Mouse (Mus musculus): Measurements from ENCODE around the gene Nupr1l. TPM values are rescaled to one million over a fixed set of nuclear protein-coding genes. Genes with fewer than 3 reads are reported as not detected.
"Not testable (repeated sequence)": the region's sequence is repeated elsewhere in the genome, so short reads cannot be mapped to it uniquely, and the experiment has no call there.

Gene Nupr1l
- polyA plus RNA-seq, 1 experiment from 2014 or later: 2.9 TPM

- H3K4me1 ChIP-seq (ENCODE audit: control insufficient read depth, insufficient read depth, low read length); H3K27me3 ChIP-seq (ENCODE audit: control insufficient read depth, insufficient read depth, low read length); H3K9me3 ChIP-seq (ENCODE audit: control insufficient read depth, low read length); H3K36me3 ChIP-seq (ENCODE audit: control insufficient read depth, insufficient read depth, low read length): not testable (repeated sequence)
- WGBS: under 1% methylated on average over 32 of the region's 82 CpGs
- peak overlapping the region; percentile 86 for H3K4me3 ChIP-seq (ENCODE audit: low read depth, low read length)
- DNase-seq (ENCODE audit: low spot score): peak; percentile 48
- H3K27ac ChIP-seq (ENCODE audit: low read depth, low read length): 0 out of 2 replicates have a peak overlapping the region, but pooled peaks have one; percentile 21
- H3K4me2 ChIP-seq (ENCODE audit: low read depth): peak overlapping the region; percentile 76
- peak overlapping the region; percentile 75 for H3K9ac ChIP-seq (ENCODE audit: low read length)
- ATAC-seq (ENCODE audit: insufficient read depth, low FRiP score, low TSS enrichment): peak; percentile 62
These were observed 34.0 kb downstream of the Nupr1l start for GRCm38 (mm10) chr5:129942073-129942939.

- WGBS: 88% methylated on average over 1 of the region's 1 CpGs
- Histone ChIP-seq H3K4me2 (ENCODE audit: low read depth) (no peak overlapping the region), H3K9ac (ENCODE audit: low read length) (no peak overlapping the region), H3K27me3 (ENCODE audit: control insufficient read depth, insufficient read depth, low read length) (no peaks in the 10 kb centered on the region), H3K27ac (ENCODE audit: low read depth, low read length) (no peak overlapping the region), H3K36me3 (ENCODE audit: control insufficient read depth, insufficient read depth, low read length) (no peaks in the 10 kb centered on the region), H3K4me1 (ENCODE audit: control insufficient read depth, insufficient read depth, low read length) (peaks cover 3% of the 10 kb centered on the region; the same call in 1 of the 2 replicates), H3K9me3 (ENCODE audit: control insufficient read depth, low read length) (no peaks in the 10 kb centered on the region), H3K4me3 (ENCODE audit: low read depth, low read length) (no peak overlapping the region)
- ATAC-seq (ENCODE audit: insufficient read depth, low FRiP score, low TSS enrichment) (no peak), DNase-seq (ENCODE audit: low spot score) (no peak)
These were observed 35.1 kb downstream of the Nupr1l start for GRCm38 (mm10) chr5:129943402-129943801.

DNA sequence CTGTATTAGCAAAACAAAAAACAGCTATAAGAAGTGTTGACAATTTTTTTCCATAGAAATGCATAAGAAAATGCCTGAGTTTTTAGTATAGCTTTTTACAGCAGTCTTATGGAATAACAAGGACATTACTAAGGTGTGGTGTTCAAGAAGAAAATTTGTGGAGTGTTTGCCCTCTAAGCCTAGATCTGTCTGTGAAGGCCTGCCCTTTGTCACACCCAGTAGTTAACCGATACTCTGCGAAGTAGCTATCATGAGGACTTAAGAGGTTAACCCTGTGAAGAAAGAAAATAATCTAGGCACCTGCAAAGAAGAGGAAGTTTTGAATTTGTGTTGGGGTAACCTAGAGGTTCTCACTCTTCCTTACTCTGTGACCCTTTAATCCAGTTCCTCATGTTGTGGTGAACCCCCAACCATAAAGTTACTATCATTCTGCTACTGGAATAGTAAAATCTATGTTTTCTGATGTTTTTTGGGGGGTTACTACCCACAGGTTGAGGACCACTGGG, 39.2 kb downstream of the Nupr1l start:
- no peak overlapping the region for H3K27ac ChIP-seq (ENCODE audit: low read depth, low read length)
- H3K9ac ChIP-seq (ENCODE audit: low read length): no peak overlapping the region
- H3K36me3 ChIP-seq (ENCODE audit: control insufficient read depth, insufficient read depth, low read length): no peaks in the 10 kb centered on the region
- no peaks in the 10 kb centered on the region for H3K9me3 ChIP-seq (ENCODE audit: control insufficient read depth, low read length)
- no peak overlapping the region for H3K4me2 ChIP-seq (ENCODE audit: low read depth)
- H3K4me1 ChIP-seq (ENCODE audit: control insufficient read depth, insufficient read depth, low read length): peaks cover 3% of the 10 kb centered on the region; the same call in 1 of the 2 replicates
- 95% methylated on average over 2 of the region's 2 CpGs for WGBS
- no peak overlapping the region for H3K4me3 ChIP-seq (ENCODE audit: low read depth, low read length)
- ATAC-seq (ENCODE audit: insufficient read depth, low FRiP score, low TSS enrichment) (no peak), DNase-seq (ENCODE audit: low spot score) (no peak)
- H3K27me3 ChIP-seq (ENCODE audit: control insufficient read depth, insufficient read depth, low read length): no peaks in the 10 kb centered on the region

- no peak for ATAC-seq (ENCODE audit: insufficient read depth, low FRiP score, low TSS enrichment)
- Histone ChIP-seq H3K9me3 (ENCODE audit: control insufficient read depth, low read length) (no peaks in the 10 kb centered on the region), H3K27me3 (ENCODE audit: control insufficient read depth, insufficient read depth, low read length) (no peaks in the 10 kb centered on the region), H3K9ac (ENCODE audit: low read length) (no peak overlapping the region), H3K36me3 (ENCODE audit: control insufficient read depth, insufficient read depth, low read length) (no peaks in the 10 kb centered on the region), H3K4me2 (ENCODE audit: low read depth) (no peak overlapping the region), H3K4me1 (ENCODE audit: control insufficient read depth, insufficient read depth, low read length) (no peaks in the 10 kb centered on the region), H3K27ac (ENCODE audit: low read depth, low read length) (no peak overlapping the region), H3K4me3 (ENCODE audit: low read depth, low read length) (no peak overlapping the region)
- DNase-seq (ENCODE audit: low spot score): no peak
- 95% methylated on average over 4 of the region's 4 CpGs for WGBS
These were observed 43.8 kb downstream of the Nupr1l start for GRCm38 (mm10) chr5:129952143-129952542.

DNA sequence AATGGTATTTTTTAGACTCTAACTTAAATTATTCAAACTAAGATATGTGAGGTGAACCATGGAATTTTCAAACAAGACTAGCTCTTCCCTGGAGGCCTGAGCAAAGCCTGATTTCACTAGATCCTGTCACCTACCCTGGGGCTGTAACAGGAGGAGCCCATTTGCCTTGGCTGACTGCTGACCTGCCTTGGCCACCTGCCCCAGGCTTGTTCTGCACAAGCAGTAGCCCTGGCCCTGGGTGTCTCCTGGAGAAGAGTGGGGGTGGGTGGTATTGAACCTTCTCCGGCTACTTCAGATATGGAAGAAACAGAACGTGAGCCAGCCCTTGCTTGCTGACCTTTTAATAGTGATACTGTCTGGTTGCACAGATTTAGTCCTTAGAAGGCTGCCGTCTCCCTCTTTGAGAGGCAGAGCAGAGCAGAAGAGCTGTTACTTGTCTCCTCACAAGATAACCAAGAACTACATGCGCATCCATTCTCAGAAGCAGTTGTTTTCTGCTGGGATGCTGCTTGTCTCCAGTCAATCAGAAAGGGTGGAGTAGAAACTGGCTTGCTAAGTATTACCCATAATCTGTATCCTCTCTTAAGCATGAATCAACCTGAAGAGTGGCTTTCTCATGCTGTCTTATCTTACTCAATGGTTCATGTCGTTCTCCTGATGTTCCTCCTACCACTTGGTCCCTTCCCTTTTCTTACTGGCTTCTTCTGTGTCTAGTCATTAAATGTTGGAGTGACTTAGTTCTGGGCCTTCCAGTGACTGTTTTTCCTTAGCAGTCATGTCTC, 46.3 kb downstream of the Nupr1l start:
- H3K4me1 ChIP-seq (ENCODE audit: control insufficient read depth, insufficient read depth, low read length): no peaks in the 10 kb centered on the region
- WGBS: 90% methylated on average over 5 of the region's 5 CpGs
- H3K9me3 ChIP-seq (ENCODE audit: control insufficient read depth, low read length): no peaks in the 10 kb centered on the region
- no peak overlapping the region for H3K27ac ChIP-seq (ENCODE audit: low read depth, low read length)
- no peak overlapping the region for H3K4me2 ChIP-seq (ENCODE audit: low read depth)
- no peak overlapping the region for H3K9ac ChIP-seq (ENCODE audit: low read length)
- no peaks in the 10 kb centered on the region for H3K27me3 ChIP-seq (ENCODE audit: control insufficient read depth, insufficient read depth, low read length)
- no peak for ATAC-seq (ENCODE audit: insufficient read depth, low FRiP score, low TSS enrichment)
- no peaks in the 10 kb centered on the region for H3K36me3 ChIP-seq (ENCODE audit: control insufficient read depth, insufficient read depth, low read length)
- DNase-seq (ENCODE audit: low spot score): no peak
- no peak overlapping the region for H3K4me3 ChIP-seq (ENCODE audit: low read depth, low read length)

GRCm38 (mm10) chr5:129955792-129956191, 47.5 kb downstream of the Nupr1l start:
- 86% methylated on average over 6 of the region's 6 CpGs for WGBS
- DNase-seq (ENCODE audit: low spot score) (no peak), ATAC-seq (ENCODE audit: insufficient read depth, low FRiP score, low TSS enrichment) (no peak)
- Histone ChIP-seq H3K9ac (ENCODE audit: low read length) (no peak overlapping the region), H3K9me3 (ENCODE audit: control insufficient read depth, low read length) (no peaks in the 10 kb centered on the region), H3K4me3 (ENCODE audit: low read depth, low read length) (no peak overlapping the region), H3K4me1 (ENCODE audit: control insufficient read depth, insufficient read depth, low read length) (no peaks in the 10 kb centered on the region), H3K27ac (ENCODE audit: low read depth, low read length) (no peak overlapping the region), H3K4me2 (ENCODE audit: low read depth) (no peak overlapping the region), H3K36me3 (ENCODE audit: control insufficient read depth, insufficient read depth, low read length) (no peaks in the 10 kb centered on the region), H3K27me3 (ENCODE audit: control insufficient read depth, insufficient read depth, low read length) (no peaks in the 10 kb centered on the region)

GRCm38 (mm10) chr5:129963224-129963623, 54.9 kb downstream of the Nupr1l start:
- no peaks in the 10 kb centered on the region for H3K9me3 ChIP-seq (ENCODE audit: control insufficient read depth, low read length)
- H3K27me3 ChIP-seq (ENCODE audit: control insufficient read depth, insufficient read depth, low read length): no peaks in the 10 kb centered on the region
- DNase-seq (ENCODE audit: low spot score) (no peak), ATAC-seq (ENCODE audit: insufficient read depth, low FRiP score, low TSS enrichment) (no peak)
- H3K4me1 ChIP-seq (ENCODE audit: control insufficient read depth, insufficient read depth, low read length): no peaks in the 10 kb centered on the region
- H3K36me3 ChIP-seq (ENCODE audit: control insufficient read depth, insufficient read depth, low read length): no peaks in the 10 kb centered on the region
- 89% methylated on average over 4 of the region's 4 CpGs for WGBS
- H3K9ac ChIP-seq (ENCODE audit: low read length): no peak overlapping the region
- H3K27ac ChIP-seq (ENCODE audit: low read depth, low read length): no peak overlapping the region
- no peak overlapping the region for H3K4me3 ChIP-seq (ENCODE audit: low read depth, low read length)
- no peak overlapping the region for H3K4me2 ChIP-seq (ENCODE audit: low read depth)

All from neural tube, embryonic 11.5 days (tissue).